Mouse (Mus musculus) liver, embryonic 12.5 days (tissue): ENCODE data around the gene Olfr1264. TPM values are rescaled to one million over a fixed set of nuclear protein-coding genes. Genes with fewer than 3 reads are reported as not detected.

Source experiments
- ATAC-seq: fragments of 200-750 bp; cut with Nextera tagmentation; 2 replicates; pipeline ENCODE4 v1.8.0; 2017; ENCODE audit warnings: moderate number of reproducible peaks, mild to moderate bottlenecking, moderate library complexity
- H3K27ac ChIP-seq: fragments of 300-500 bp; sonication (generic); 2 replicates; pipeline ENCODE4 v1.5.1; 2016; ENCODE audit warnings: mild to moderate bottlenecking
- H3K27me3 ChIP-seq: fragments of 300-500 bp; sonication (generic); replicated peaks from 2 replicates; pipeline ENCODE4 v1.6.1; 2016; ENCODE audit warnings: mild to moderate bottlenecking, moderate library complexity
- H3K36me3 ChIP-seq: fragments of 300-500 bp; sonication (generic); 2 replicates; pipeline ENCODE4 v1.6.1; 2016; ENCODE audit warnings: mild to moderate bottlenecking, moderate library complexity
- H3K4me1 ChIP-seq: fragments of 300-500 bp; sonication (generic); 2 replicates; pipeline ENCODE4 v1.6.1; 2016
- H3K4me2 ChIP-seq: fragments of 300-500 bp; sonication (generic); 2 replicates; pipeline ENCODE4 v1.6.1; 2016; ENCODE audit warnings: mild to moderate bottlenecking, moderate library complexity
- H3K4me3 ChIP-seq: fragments of 300-500 bp; sonication (generic); 2 replicates; pipeline ENCODE4 v1.5.1; 2016; ENCODE audit warnings: mild to moderate bottlenecking, moderate library complexity
- H3K9ac ChIP-seq: fragments of 300-500 bp; sonication (generic); 2 replicates; pipeline ENCODE4 v1.6.1; 2016; ENCODE audit warnings: mild to moderate bottlenecking, moderate library complexity
- H3K9me3 ChIP-seq: fragments of 300-500 bp; sonication (generic); replicated peaks from 2 replicates; pipeline ENCODE4 v1.6.1; 2016; ENCODE audit warnings: mild to moderate bottlenecking, moderate library complexity
- WGBS: fragments of 180-500 bp; shearing (Covaris S2); methylation state at CpG from one replicate; pipeline ENCODE4 v1.1.7; 2016; ENCODE audit not compliant: insufficient replicate concordance; 5-methylcytosine and 5-hydroxymethylcytosine counted together
- polyA plus RNA-seq: library from polyadenylated mRNA; unstranded; fragments of >200 nt; fragmentation: Nextera tagmentation; extraction: Ambion mirVana; gene quantifications from 2 replicates; pipeline ENCODE4 v1.2.1, GENCODE M21; 2016

The Olfr1264 gene
- not detected in 2 replicates for polyA plus RNA-seq

GRCm38 (mm10) chr2:90025477-90025876, at the start of gene Olfr1264:
TSS of gene Olfr1264 (minus strand) at chr2:90025577.
- Histone ChIP-seq H3K36me3 (no peaks in the 10 kb centered on the region), H3K9ac (no peak within 1 kb of the TSS), H3K4me3 (no peak within 1 kb of the TSS), H3K4me2 (no peak within 1 kb of the TSS), H3K9me3 (no peaks in the 10 kb centered on the region), H3K4me1 (no peaks in the 10 kb centered on the region), H3K27me3 (no peaks in the 10 kb centered on the region), H3K27ac (no peak within 1 kb of the TSS)
- WGBS = 70% methylated on average over 2 of the region's 2 CpGs
- no peak for ATAC-seq

DNA sequence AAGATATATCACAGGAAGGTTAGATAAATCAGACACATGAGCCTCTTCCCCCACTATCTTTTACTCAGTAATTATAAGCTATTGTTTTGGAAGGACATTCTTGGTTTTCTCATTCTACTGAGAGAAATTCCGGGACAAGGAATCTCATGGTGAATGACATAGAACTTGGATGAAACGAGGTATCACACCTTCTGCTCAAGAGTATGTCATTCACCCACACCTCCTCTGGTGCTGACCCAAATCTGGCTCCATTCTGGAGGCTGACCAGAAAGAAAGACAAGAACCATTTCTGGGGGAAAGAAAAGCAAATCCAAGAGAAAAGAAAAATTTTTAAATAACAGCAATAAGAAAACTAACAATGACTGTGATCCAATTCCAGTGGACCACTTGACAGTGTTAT, 44.7 kb upstream of the Olfr1264 start:
- WGBS = 47% methylated on average over 2 of the region's 2 CpGs
- no peaks in the 10 kb centered on the region for H3K4me1 ChIP-seq
- ATAC-seq = no peak
- H3K4me2 ChIP-seq = no peak overlapping the region
- H3K36me3 ChIP-seq = no peaks in the 10 kb centered on the region
- no peak overlapping the region for H3K27ac ChIP-seq
- H3K27me3 ChIP-seq = no peaks in the 10 kb centered on the region
- no peaks in the 10 kb centered on the region for H3K9me3 ChIP-seq
- no peak overlapping the region for H3K4me3 ChIP-seq
- H3K9ac ChIP-seq = no peak overlapping the region

GRCm38 (mm10) chr2:90063494-90063893, 38.1 kb upstream of the Olfr1264 start, which contains the start of gene Olfr140:
TSS of gene Olfr140 (minus strand) at chr2:90063594.
- no peak within 1 kb of the TSS for H3K9ac ChIP-seq
- no peak for ATAC-seq

GRCm38 (mm10) chr2:90035037-90035436, 9.7 kb upstream of the Olfr1264 start, which contains the start of gene Olfr1265:
TSS of gene Olfr1265 (plus strand) at chr2:90035337.
- Histone ChIP-seq H3K27ac (no peak within 1 kb of the TSS), H3K4me2 (no peak within 1 kb of the TSS), H3K4me3 (no peak within 1 kb of the TSS), H3K9me3 (no peaks in the 10 kb centered on the region), H3K4me1 (no peaks in the 10 kb centered on the region), H3K36me3 (no peaks in the 10 kb centered on the region), H3K9ac (no peak within 1 kb of the TSS), H3K27me3 (no peaks in the 10 kb centered on the region)
- ATAC-seq = no peak

More at GRCm38 (mm10) chr2:90063494-90063893, 38.1 kb upstream of the Olfr1264 start, which contains the start of gene Olfr140:
- Histone ChIP-seq H3K36me3 (no peaks in the 10 kb centered on the region), H3K27ac (no peak within 1 kb of the TSS), H3K27me3 (no peaks in the 10 kb centered on the region), H3K4me2 (no peak within 1 kb of the TSS), H3K9me3 (no peaks in the 10 kb centered on the region), H3K4me3 (no peak within 1 kb of the TSS), H3K4me1 (no peaks in the 10 kb centered on the region)

GRCm38 (mm10) chr2:90011831-90012230, 13.5 kb downstream of the Olfr1264 start, which contains the start of gene Olfr1263:
TSS of gene Olfr1263 (plus strand) at chr2:90012131.
- Histone ChIP-seq H3K27me3 (no peaks in the 10 kb centered on the region), H3K27ac (no peak within 1 kb of the TSS), H3K9me3 (no peaks in the 10 kb centered on the region), H3K4me1 (no peaks in the 10 kb centered on the region), H3K36me3 (no peaks in the 10 kb centered on the region), H3K4me2 (no peak within 1 kb of the TSS), H3K9ac (no peak within 1 kb of the TSS), H3K4me3 (no peak within 1 kb of the TSS)
- WGBS = 59% methylated on average over 2 of the region's 2 CpGs
- ATAC-seq = no peak

- Histone ChIP-seq H3K4me3 (no peak within 1 kb of the TSS), H3K27me3 (no peaks in the 10 kb centered on the region), H3K9me3 (no peaks in the 10 kb centered on the region), H3K9ac (no peak within 1 kb of the TSS), H3K4me1 (no peaks in the 10 kb centered on the region), H3K36me3 (no peaks in the 10 kb centered on the region), H3K27ac (no peak within 1 kb of the TSS), H3K4me2 (no peak within 1 kb of the TSS)
- no peak for ATAC-seq
Measured at GRCm38 (mm10) chr2:89999845-90000244, 25.5 kb downstream of the Olfr1264 start, which contains the start of gene Olfr1262. TSS of gene Olfr1262 (plus strand) at chr2:90000145.

DNA sequence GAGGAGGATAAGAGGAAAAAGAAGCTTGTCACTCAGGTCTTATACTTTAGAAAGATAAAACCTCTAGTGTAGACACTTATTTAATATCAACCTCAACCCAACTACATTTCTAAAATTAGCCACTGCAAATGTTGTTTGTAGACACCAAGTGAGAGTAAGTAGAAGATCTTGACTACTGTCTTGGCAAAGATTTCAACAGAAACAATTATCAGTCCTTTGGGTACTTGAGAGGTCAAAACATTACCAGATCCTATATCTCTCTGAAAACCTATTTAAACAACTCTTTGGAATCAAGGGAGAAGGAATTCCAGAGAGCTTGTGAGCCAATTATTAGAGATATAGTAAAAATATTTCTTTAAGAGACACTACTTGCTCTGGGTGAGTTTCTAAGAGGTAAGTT, 34.5 kb downstream of the Olfr1264 start, which contains the start of gene Olfr1261:
Gene Olfr1261, plus strand, starts transcription at position 301 of the 400 bp plus-strand sequence.
- Histone ChIP-seq H3K36me3 (no peaks in the 10 kb centered on the region), H3K9ac (no peak within 1 kb of the TSS)

DNA sequence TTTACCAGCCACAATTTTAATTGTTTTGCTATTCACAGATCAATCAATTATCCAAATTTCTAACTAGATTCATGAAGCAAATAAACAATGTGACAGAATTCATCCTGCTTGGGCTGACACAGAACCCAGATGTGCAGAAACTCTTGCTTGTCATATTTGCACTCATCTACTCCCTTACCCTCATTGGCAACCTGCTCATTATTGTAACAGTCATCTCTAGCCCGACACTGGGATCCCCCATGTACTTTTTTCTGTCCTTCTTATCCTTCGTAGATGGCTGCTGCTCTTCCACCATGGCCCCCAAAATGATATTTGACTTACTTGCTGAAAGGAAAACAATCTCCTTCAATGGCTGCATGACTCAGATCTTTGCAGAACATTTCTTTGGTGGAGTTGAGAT, 47.7 kb downstream of the Olfr1264 start:
- no peaks in the 10 kb centered on the region for H3K36me3 ChIP-seq
- ATAC-seq = no peak
- 61% methylated on average over 2 of the region's 2 CpGs for WGBS
- no peaks in the 10 kb centered on the region for H3K9me3 ChIP-seq
- no peak overlapping the region for H3K4me2 ChIP-seq
- H3K27ac ChIP-seq = no peak overlapping the region
- H3K27me3 ChIP-seq = no peaks in the 10 kb centered on the region
- no peak overlapping the region for H3K9ac ChIP-seq
- no peak overlapping the region for H3K4me3 ChIP-seq
- H3K4me1 ChIP-seq = no peaks in the 10 kb centered on the region

More for the DNA sequence above, 34.5 kb downstream of the Olfr1264 start, which contains the start of gene Olfr1261:
- Histone ChIP-seq H3K27me3 (no peaks in the 10 kb centered on the region), H3K9me3 (no peaks in the 10 kb centered on the region), H3K4me3 (no peak within 1 kb of the TSS), H3K27ac (no peak within 1 kb of the TSS), H3K4me2 (no peak within 1 kb of the TSS), H3K4me1 (no peaks in the 10 kb centered on the region)
- no peak for ATAC-seq

DNA sequence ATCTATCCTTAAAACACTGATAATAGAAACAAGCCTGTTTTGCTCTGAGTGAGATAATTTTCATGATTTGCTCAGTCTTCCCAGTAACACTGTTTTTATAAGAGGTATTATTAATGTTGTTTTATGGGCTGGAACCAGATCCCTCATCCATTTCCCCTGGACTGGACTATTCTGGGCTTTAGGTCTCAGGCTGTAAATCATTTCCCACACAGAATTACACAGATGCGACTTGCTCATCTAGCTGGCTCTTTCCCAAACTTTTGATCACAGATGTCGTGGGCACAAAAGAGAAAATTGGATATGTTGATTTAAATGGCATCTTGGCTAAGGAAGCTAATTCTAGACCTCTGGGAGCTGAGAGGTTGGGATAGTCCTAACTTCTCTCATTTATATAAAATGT, 51.2 kb downstream of the Olfr1264 start, which contains the start of gene Olfr1260:
Gene Olfr1260, plus strand, starts transcription at position 157 of the 400 bp plus-strand sequence.
- no peaks in the 10 kb centered on the region for H3K9me3 ChIP-seq
- H3K36me3 ChIP-seq = no peaks in the 10 kb centered on the region
- no peaks in the 10 kb centered on the region for H3K4me1 ChIP-seq
- WGBS = 51% methylated on average over 2 of the region's 2 CpGs
- H3K4me3 ChIP-seq = no peak within 1 kb of the TSS
- ATAC-seq = no peak
- H3K27me3 ChIP-seq = no peaks in the 10 kb centered on the region
- H3K4me2 ChIP-seq = no peak within 1 kb of the TSS
- no peak within 1 kb of the TSS for H3K27ac ChIP-seq
- H3K9ac ChIP-seq = no peak within 1 kb of the TSS

Other genes with a start within 250 kb of the Olfr1264 start
- gene Olfr1254, start 232.0 kb downstream of the Olfr1264 start, polyA plus RNA-seq = not detected in 2 replicates
- gene Olfr1255, start 213.5 kb downstream of the Olfr1264 start, polyA plus RNA-seq = not detected in 2 replicates
- not detected in 2 replicates for gene Olfr1256, start 184.0 kb downstream of the Olfr1264 start, polyA plus RNA-seq
- gene Olfr48, start 177.4 kb downstream of the Olfr1264 start, polyA plus RNA-seq = not detected in 2 replicates
- gene Olfr1257, start 147.1 kb downstream of the Olfr1264 start, polyA plus RNA-seq = not detected in 2 replicates
- not detected in 2 replicates for gene Olfr1258, start 98.3 kb downstream of the Olfr1264 start, polyA plus RNA-seq
- gene Olfr1259, start 76.9 kb downstream of the Olfr1264 start, polyA plus RNA-seq = not detected in 2 replicates
- not detected in 2 replicates for gene Olfr1260, start 51.2 kb downstream of the Olfr1264 start, polyA plus RNA-seq
- not detected in 2 replicates for gene Olfr1261, start 34.4 kb downstream of the Olfr1264 start, polyA plus RNA-seq
- not detected in 2 replicates for gene Olfr1262, start 25.4 kb downstream of the Olfr1264 start, polyA plus RNA-seq
- gene Olfr1263, start 13.4 kb downstream of the Olfr1264 start, polyA plus RNA-seq = not detected in 2 replicates
- gene Olfr1265, start 9.8 kb upstream of the Olfr1264 start, polyA plus RNA-seq = not detected in 2 replicates
- not detected in 2 replicates for gene Olfr140, start 38.0 kb upstream of the Olfr1264 start, polyA plus RNA-seq
- not detected in 2 replicates for gene Olfr1269, start 95.8 kb upstream of the Olfr1264 start, polyA plus RNA-seq
- not detected in 2 replicates for gene Olfr32, start 116.7 kb upstream of the Olfr1264 start, polyA plus RNA-seq
- gene Olfr1270, start 127.5 kb upstream of the Olfr1264 start, polyA plus RNA-seq = not detected in 2 replicates
- gene Olfr1506, start 198.9 kb upstream of the Olfr1264 start, polyA plus RNA-seq = 0.05 TPM in 1 of 2 replicates, not detected in the other
- gene Olfr142, start 232.0 kb upstream of the Olfr1264 start, polyA plus RNA-seq = not detected in 2 replicates
- gene Olfr1271, start 245.5 kb upstream of the Olfr1264 start, polyA plus RNA-seq = not detected in 2 replicates